Mouse (Mus musculus) brain, embryonic 14.5 days (tissue): ENCODE data around the gene Gm49361.

Experiments used
- CTCF ChIP-seq: fragments of 200-500 bp; IDR thresholded peaks from 2 replicates; pipeline ENCODE4 v1.5.1; 2012; ENCODE audit warnings: inconsistent platforms, mild to moderate bottlenecking, moderate library complexity, borderline replicate concordance; ENCODE audit not compliant: insufficient read depth, insufficient read length; ENCODE audit errors: extremely low read depth
- POLR2A ChIP-seq: fragments of 200-500 bp; IDR thresholded peaks from 2 replicates; pipeline ENCODE4 v1.6.1; 2012; ENCODE audit warnings: mild to moderate bottlenecking, inconsistent platforms, borderline replicate concordance; ENCODE audit not compliant: poor library complexity, insufficient read depth, insufficient read length, severe bottlenecking; ENCODE audit errors: extremely low read depth

DNA sequence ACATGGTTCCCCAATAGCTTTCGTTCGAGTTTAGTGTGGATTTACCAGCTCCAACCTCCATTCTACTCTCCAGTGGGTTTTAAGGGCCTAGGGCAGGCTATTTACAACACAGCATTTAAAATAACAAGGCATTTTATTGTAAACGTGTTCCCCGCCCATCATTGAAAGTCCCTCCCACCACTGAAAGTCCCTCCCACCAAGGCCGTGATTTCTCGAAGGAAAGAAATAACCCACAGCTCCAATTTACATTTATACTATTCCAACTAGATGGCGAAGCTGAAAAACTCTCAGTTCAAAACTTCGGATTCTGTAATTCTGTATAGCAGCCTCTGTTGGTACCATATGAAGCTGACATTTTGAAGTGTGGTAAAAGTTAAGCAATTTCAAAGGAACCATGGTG is 1.4 kb downstream of the Gm49361 start:
- TF ChIP-seq POLR2A (no peak), CTCF (no peak)
